Mouse (Mus musculus) CD8-positive naive resting alpha-beta T cell, adult 2 months (primary cell): ENCODE measurements around the gene Kti12.

Source experiments
- DNase-seq, 2 experiments: peaks; one replicate each; pipeline ENCODE4 v3.0.0; 2022; ENCODE audit warnings: low read depth in 2 of 2, low spot score in 2 of 2

Gene Kti12

DNA sequence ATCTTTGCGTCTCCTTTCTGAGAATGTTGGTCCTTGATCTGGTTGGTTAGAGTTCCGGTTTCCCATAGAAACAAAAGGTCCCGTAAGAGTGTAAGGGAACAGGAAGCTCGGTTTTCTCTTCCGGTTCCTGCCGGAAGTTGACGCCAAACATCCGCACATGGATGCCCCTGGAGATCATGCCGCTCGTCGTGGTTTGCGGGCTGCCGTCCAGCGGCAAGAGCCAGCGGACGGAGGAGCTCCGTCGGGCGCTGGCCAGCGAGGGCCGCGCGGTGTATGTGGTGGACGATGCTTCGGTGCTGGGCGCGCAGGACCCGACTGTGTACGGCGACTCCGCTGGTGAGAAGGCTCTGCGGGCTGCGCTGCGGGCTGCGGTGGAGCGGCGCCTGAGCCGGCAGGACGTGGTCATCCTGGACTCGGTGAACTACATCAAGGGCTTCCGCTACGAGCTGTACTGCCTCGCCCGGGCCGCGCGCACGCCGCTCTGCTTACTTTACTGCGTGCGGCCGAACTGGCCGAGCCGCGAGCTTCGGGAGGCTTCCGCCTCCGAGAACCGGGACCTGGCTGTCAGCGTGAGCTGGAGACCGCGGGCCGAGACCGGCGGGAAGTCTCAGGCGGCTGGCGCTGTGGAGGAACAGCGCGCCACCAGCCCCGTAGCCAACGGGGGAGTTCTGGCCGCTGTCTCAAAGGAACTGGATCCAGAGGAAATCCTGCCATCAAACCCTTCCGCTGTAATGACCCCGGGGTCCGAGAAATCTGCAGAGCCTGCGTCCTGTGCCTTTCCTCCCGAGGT lies at the start of gene Kti12:
Gene Kti12 (plus strand): TSS at position 71 of the 790 bp plus-strand sequence.
- DNase-seq = peak; percentile 59 to 70

DNA sequence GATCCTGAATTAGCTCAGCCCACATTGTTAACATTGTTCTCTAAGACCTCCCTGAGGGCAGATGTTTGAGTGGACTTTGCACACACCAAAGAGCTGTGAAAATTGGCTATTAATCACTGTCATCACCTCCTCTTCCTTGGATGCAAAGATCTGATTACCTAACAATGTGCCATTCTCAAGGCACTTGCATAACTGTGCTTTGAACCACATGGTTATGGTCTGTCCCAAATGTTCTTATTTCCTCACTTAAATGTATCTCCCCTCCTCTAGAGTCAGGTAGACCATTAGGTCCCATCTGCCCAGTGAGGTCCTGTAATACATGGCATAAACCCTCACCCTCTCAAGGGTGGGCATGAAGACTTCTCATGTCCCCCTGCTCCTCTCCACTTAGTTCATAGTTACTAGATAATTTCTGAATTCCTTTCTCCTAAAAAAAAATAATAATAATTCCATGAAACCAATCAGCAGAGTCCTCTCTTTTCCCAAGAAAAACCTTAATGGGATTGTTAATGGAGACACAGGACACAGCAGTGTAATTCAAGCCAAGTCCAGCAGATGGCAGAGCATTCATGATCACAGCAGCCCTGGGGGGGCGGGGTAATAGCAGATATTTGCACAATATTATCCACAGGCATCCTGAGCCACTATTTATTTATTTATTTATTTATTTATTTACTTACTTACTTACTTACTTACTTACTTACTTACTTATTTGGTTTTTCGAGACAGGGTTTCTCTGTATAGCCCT lies 49.3 kb upstream of the Kti12 start:
- DNase-seq = peak in 1 of 2 experiments; percentile 30

DNA sequence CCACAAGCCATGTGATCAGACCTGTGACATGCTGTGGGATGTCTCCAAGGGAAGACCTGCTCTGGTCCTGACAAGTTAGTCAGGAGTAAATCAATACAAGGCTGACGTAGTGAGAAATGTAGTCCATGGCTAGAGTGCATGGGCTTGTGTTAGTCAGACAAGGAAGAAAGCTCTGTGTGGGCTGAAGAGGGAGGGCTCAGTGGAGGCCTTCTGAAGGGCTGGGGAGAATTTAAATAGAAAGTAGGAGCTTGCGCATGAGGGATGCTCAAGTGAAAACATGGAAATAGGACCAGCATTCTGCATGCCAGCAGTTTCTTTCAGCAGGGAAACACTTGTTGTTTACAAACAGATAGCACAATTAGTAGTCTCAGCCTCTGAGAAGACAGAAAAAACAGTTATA lies 44.0 kb upstream of the Kti12 start:
- no peak for DNase-seq

DNA sequence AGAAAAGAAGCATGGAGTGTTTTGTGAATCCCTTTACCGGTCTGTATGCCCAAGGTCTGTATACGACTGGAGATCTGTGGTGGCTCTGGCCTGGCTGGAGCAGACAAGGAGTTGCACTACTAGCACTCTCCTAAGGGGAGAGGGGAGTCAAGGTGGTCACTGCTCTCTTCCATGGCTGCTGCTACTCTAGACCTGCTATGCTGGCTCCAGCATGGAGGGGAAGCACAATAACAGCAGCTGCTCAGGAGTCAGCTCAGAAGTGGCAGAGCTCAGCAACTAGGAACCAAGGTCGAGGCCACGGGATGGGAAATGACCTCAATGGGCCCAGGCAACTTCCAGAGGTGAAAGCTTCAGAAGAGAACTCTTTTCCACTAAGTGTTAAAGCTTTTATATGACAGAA lies 36.4 kb upstream of the Kti12 start:
- no peak for DNase-seq

DNA sequence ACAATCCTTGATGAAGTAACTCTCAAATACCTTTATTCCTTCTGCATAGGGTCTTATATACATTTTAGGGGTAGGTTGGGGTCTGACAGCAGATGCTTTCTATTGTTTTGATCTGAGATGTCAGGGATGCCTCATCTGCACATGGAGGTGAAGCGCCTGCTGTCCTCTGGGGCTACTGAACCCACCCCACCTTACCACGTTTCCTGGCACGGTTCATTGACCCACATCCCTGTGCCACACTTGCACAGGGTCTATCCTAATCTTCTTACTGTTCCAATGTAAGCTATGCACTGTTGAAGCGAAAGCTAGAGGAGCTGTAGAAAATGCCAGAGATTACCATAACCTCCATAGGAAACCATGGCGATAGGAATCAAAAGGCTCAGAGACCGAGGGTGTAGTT lies 36.0 kb upstream of the Kti12 start:
- no peak for DNase-seq

DNA sequence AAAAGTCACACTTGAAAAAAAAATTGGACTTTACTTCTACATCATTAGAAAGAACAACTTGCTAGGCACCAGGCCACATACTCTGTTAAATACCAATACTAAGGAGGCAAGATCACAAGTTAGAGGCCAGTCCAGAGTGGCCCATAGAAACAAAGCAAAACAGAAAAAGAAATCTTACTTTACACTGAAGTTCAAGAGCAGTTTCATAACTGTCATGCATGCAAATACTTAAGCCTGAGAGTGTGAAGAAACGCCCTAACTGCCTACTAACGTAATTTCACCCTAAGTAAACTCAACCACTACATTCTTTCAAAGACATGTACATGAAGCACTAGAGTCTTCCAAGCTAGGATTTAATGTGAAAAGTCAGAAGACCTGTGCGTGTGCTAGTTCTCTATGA lies 21.9 kb upstream of the Kti12 start:
- DNase-seq = no peak

DNA sequence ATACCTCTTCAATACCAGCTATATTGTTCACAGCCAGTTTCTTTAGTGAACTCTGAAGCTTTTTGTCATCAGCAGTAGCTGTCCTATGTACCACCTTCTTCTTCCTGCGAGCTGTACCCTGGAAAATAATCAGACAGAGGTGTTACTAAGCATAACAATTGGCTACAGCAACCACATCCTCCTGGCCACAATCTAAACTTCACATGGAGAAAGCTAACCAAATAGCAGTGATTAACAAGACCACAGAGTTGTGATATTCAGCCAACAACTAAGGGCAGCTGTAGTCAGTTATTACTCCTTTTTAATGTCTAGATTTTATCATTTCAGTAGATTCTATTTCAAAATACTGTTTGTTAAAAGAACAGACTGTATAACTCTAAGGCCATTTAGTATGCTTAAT lies 21.5 kb upstream of the Kti12 start:
- DNase-seq = no peak

DNA sequence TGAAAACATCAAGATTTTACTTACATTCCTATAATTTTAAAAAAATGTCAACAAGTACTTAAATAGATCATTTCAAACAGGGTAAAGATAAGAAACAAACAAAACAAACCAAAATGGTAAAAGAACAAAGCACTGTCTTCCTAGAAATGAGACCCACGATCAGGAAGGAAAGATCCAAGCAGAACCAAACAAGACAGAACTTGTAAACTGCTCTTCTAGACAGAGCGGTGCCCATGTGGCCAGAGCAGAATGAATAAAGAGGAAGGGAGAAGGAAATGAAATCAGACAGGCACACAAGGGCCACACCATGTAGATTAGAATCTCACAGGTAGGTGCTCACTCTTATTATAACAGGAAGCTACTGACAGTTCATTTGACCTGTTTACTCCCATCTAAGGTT lies 20.9 kb upstream of the Kti12 start:
- DNase-seq = no peak

DNA sequence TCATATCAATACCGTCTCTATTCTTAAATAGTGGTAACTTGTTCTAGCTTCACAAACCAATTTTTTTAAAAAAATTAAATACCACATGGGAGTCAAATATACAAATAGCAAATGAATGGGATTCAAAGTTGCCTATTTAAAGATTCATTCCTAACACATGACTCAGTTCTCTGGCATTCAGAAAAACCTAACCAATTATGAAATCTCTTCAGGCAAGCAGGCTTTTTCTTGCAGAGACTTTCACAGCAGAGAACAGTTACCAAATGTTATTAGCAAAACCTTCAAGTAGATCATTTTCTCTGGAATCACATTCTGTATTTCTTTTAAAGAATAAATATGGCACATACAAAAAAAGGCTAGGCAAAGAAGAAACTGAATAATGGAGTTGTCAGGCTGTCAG lies 16.9 kb upstream of the Kti12 start:
- no peak for DNase-seq

DNA sequence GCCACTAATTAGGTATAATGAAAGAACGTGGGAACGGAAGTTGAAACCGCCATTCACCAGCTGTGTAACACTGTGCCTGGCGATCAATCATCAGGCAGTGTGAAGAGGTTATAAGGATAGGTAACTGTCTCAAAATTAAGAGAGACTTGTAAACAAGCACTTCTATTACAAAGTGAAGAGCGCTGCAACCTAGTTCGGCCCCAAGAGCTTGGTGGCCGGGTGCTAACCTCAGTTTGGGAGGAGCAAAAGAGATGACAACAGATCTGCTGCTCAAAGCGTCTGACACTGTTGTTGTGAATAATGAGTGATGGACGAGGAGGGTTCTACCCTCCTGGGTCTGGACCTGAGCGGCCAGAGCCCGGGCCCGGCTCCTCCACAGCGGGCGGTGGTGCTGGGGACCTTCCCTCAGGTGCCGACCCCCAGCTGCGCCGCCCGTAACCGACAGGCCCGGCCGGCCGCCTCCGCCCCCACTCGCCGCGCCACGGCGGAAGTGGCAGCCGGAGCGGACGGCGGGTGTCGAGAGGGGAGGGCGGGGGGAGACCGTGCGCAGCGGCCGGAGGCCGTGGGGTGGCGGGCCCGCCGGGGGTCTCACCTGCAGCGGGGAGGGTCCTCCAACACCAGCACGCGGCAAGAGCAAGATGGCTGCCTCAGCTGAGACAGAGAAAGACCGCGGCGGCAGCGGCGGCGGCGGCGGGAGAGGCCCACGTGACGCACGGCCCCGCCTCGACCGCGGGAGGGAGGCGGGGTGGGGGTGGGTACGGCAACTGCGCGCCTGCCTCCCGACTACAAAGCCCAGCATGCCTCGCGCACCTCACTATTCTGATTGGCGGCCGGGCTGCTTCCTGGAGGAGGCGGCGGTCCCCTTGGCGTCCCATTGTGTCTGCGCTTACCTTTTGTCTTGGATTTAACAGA lies 14.4 kb upstream of the Kti12 start, which contains the start of gene Btf3l4:
Gene Btf3l4 (minus strand): TSS at position 699 of the 912 bp plus-strand sequence.
- DNase-seq = peak; percentile 82 to 86

DNA sequence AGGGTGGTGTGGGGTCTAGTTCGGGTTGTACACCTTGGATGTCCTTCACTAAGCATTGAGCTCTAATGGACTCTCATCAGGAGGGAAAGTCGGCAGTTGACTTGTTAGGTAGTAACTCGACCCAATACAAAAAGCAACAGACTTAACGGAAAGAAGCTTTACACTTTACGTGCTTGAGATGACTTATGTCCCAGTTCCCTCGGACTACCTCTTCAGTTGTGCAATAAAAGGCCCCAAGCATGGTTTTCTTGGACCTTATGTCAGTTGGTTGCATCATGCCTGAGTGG lies 13.8 kb upstream of the Kti12 start:
- DNase-seq = no peak

DNA sequence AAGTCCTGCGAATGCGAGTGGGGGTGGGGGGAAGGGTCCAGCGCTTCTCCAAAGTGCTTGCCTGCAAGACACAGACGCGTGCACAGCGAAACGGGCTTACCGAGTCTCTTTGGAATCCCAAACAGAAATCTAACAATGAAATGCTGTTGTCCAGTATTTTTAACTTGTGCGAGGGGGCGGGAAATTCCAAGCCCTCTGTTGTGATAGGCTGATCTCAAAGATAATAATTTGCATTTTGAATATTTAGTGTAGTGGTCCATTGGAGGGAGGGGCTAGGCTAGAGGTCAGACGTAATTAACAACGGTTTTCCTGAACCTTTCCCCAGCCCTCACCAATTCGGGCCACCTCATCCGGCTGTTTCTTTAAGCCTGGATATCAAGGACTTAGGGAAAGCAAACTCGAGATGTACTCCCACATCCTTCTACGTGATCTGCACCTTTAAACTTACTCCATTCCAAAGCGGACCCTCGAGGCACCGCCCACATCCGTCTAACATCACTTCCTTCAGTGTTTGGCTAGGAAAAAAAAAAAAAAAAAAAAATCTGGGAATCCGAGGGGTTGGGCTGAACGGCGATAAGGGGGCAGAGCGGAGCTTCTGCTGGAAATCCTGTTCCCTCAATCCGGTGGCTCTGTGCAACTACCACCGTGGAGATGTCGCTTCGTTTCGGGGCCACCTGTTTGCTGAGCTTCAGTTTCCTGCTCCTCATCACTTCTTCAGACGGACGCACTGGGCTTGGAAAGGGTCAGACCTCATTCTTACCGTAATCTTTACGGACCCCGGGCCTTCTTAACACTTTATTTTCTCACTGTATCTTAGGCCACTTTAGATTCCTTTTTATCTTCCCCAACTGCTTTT lies 13.2 kb upstream of the Kti12 start, which contains the start of gene Txndc12:
Gene Txndc12 (plus strand): TSS at position 487 of the 856 bp plus-strand sequence.
- DNase-seq = peak; percentile 25 to 52

DNA sequence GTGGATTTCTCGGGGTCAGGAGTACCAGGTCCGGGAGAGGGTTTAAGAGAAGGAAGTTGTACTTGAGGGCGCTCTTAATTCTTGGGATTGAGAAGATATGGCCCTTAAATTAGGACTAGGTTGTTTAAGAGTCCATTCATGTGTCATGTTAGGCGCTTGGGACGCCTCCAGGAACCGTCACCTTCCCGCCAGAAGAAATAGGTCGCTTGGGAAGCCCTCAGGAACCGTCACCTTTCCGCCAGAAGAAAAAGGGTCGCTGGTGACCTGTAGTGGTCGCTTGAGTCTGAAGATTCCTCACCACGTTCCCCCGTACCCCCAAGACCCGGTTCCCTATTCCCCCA lies 12.6 kb upstream of the Kti12 start:
- no peak for DNase-seq

DNA sequence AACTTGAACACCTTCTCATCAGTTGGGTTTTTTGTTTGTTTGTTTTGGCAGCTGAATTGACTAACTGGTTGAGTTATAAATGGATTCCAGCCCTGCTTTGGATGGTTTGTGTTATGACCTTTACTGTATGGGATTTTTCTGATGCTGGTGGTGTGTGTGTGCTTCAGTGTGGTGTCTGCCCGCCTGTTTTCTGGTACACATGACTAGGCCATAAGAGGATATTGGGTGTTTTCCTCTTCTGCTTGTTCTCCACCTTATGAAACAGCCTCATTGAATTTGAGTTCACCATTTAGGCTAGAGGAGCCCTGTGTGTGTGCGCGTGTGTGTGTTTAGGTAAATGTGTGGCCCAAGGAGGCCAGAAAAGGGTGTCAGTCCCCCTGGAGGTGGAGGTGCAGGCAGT lies 12.1 kb upstream of the Kti12 start:
- DNase-seq = no peak

DNA sequence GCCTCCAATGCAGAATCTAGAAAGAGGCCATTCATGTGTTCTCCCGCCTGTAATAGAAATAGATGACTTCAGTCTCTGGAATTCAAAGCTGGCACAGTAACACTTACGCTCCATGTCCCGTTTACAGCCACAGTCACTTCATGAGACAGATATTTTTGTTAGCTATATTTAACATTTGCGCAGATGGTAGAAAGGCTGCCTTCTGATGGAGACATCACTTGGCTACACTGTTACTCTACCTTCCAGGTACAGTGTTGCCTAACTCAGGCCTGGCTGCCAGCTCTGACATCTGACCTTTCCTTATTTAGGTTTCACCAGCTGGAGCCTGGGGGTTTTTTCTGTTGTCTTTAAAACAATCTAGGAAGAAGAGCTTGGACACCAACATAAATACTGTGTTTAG lies 9.6 kb upstream of the Kti12 start:
- DNase-seq = no peak

DNA sequence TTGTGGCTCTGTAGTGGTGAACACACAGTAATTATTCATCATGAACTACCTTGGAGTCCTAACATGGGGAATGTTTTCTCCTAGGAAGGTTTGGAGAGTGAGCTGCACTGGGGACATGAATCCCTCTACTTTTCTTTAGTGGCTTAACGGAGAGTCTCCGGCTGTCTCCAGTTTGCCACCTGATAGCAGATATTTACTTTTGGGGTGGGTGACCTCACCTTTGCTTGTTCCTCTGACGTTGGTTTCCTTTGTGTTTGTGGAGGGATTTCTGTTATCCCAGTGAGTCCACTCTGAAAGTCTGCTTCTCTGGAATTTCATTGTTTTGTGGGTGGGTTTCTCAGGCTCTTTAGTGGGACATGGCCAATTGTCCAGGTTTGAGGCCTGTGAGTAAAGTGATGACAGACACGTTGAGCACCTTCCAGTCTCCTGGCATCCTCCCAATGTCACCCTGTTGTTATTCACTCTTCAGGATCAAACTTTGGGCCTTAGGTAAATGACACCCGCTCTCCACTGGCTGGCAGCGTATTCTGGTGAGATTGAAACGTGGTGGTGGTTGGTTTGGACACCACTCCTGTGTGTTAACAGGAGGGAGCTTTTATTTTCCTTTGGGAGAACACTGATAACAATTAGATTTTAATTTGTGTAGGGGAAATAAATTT lies 5.5 kb upstream of the Kti12 start:
- no peak for DNase-seq

DNA sequence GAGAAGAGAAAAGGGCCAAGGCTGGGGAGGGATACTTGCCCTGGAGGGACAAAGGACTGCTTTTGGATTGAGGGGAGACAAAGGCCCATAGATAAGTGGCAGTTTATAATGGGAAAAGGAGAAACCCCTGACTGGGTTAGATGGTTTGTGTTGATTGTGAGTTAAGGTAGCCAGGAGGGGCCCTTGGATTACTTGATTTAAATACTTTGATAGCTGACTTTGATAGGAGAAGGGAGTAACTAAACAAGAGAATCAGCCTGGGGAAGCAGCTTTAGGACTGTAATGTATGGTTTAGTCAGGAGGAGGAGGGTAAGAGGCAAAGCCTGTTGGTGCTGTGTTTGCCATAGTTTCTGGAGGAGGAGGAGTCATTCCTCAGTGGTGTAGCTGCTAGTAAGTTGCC lies 4.2 kb upstream of the Kti12 start:
- no peak for DNase-seq

DNA sequence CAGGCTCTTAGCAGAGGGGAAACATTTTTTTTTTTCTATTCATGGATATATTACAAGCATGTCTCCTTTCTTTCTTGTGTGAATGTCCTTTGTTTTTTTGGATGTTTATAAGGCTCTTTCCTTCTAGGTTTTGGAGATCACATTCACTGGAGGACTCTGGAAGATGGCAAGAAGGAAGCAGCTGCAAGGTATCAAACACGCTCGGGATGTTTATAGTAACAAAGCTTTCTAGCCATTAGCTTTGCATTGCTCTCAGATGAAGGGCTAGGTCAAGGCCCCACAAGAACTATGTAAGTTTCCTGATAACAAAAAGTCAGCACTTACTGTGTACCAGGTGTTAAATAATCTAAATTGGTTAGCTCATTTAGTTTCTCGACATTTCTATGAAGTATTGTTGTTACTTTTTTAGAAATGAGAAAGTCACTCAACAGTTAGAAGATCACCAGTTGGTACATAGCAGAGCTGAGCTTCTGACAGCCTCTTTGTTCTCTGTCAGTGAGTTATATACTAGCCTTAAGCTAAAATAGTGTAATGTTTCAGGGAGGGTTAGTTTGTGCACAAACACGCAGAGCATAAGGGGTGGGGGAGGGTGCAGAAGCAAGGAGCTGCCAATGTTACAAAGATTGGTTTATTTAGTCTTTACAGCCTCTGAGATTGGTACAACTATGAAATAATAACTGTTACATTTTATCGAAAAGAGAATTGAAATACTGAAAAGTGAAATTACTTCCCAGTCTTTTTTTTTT lies 1.6 kb upstream of the Kti12 start:
- no peak for DNase-seq

DNA sequence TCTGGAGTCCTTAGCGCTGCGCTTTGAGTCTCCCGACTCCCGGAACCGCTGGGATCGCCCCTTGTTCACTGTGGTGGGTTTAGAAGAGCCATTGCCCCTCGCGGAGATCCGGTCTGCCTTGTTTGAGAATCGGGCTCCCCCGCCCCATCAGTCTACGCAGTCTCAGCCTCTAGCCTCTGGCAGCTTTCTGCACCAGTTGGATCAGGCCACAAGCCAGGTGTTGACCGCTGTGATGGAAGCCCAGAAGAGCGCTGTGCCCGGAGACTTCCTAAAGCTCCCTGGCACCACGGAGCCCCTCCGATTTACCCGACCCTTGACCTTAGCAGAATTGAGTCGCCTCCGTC lies 892 bp downstream of the Kti12 start, which contains the start of gene A730015C16Rik:
Gene A730015C16Rik (minus strand): TSS at position 115 of the 344 bp plus-strand sequence.
- no peak for DNase-seq

DNA sequence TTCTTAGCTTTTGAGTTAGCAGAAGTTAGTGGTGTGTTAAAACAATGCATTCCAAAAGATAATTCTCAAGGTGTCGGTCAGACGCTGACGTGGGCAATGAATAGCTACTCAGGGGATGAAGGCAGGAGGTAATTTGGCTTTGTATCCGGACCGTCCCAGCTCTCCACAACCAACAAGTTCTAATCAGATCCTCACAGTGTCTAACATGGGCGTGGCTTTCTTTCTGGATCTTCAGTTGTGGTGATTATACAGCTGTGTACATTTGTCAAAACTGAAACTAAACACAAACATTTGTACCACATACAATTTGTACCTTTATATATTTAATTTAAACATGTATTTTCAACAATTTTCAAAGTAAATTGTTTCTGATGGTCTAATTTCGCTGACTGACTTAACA lies 19.2 kb downstream of the Kti12 start:
- no peak for DNase-seq
